Mouse (Mus musculus) midbrain, embryonic 15.5 days (tissue): ENCODE measurements around the gene Pgpep1l. TPM values are rescaled to one million over a fixed set of nuclear protein-coding genes. Genes with fewer than 3 reads are reported as not detected.
"Not testable (repeated sequence)": the region's sequence is repeated elsewhere in the genome, so short reads cannot be mapped to it uniquely, and the experiment has no call there.

Experiments used
- ATAC-seq: fragments of 200-750 bp; cut with Nextera tagmentation; replicated peaks from 2 replicates; pipeline ENCODE4 v1.8.0; 2017; ENCODE audit warnings: moderate TSS enrichment
- H3K27ac ChIP-seq: fragments of 300-500 bp; sonication (generic); 2 replicates; pipeline ENCODE4 v1.5.1; 2015; ENCODE audit warnings: mild to moderate bottlenecking, inconsistent platforms
- H3K27me3 ChIP-seq: fragments of 300-500 bp; sonication (generic); replicated peaks from 2 replicates; pipeline ENCODE4 v1.6.1; 2015; ENCODE audit warnings: inconsistent platforms
- H3K36me3 ChIP-seq: fragments of 300-500 bp; sonication (generic); replicated peaks from 2 replicates; pipeline ENCODE4 v1.6.1; 2015; ENCODE audit warnings: inconsistent platforms
- H3K4me1 ChIP-seq: fragments of 300-500 bp; sonication (generic); 2 replicates; pipeline ENCODE4 v1.6.1; 2015; ENCODE audit warnings: inconsistent platforms
- H3K4me2 ChIP-seq: fragments of 300-500 bp; sonication (generic); 2 replicates; pipeline ENCODE4 v1.6.1; 2015; ENCODE audit warnings: inconsistent platforms, mild to moderate bottlenecking, moderate library complexity
- H3K4me3 ChIP-seq: fragments of 300-500 bp; sonication (generic); 2 replicates; pipeline ENCODE4 v1.5.1; 2015; ENCODE audit warnings: mild to moderate bottlenecking, inconsistent platforms
- H3K9ac ChIP-seq: fragments of 300-500 bp; sonication (generic); 2 replicates; pipeline ENCODE4 v1.6.1; 2015; ENCODE audit warnings: mild to moderate bottlenecking, inconsistent platforms
- H3K9me3 ChIP-seq: fragments of 300-500 bp; sonication (generic); 2 replicates; pipeline ENCODE4 v1.6.1; 2016; ENCODE audit warnings: inconsistent platforms
- WGBS: fragments of 180-500 bp; shearing (Covaris S2); methylation state at CpG from one replicate; pipeline ENCODE4 v1.1.7; 2015; ENCODE audit warnings: mixed read lengths; 5-methylcytosine and 5-hydroxymethylcytosine counted together
- polyA plus RNA-seq: library from polyadenylated mRNA; unstranded; fragments of >200 nt; fragmentation: Nextera tagmentation; extraction: Ambion mirVana; gene quantifications from 2 replicates; pipeline ENCODE4 v1.2.1, GENCODE M21; 2015

Pgpep1l gene
- polyA plus RNA-seq, 1 experiment from 2014 or later: not detected

DNA sequence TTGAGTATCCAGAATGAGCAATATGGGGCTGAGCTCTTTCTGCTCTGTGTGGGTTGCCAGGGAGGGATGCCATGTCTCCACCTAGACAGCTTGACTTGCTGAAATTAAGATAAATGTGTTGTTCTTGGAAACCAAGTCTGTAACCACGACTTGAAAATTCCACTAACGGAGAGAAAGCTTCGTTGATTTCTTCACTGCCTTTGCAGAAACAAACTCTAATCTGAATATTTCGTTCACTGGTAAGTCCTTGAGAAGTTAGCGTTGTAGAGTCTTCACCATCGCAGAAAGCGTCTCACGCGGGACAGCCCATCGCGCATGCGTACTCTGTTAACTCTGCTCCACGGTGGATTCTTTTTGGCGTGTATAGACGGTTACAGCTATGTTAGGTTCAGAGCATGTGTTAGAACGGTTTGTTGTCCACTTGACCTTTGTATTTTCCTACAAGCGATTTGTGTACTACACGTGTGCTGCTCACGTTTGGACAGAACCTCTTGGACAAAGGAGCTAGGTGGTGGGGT is 16.4 kb upstream of the Pgpep1l start:
- no peak overlapping the region for H3K4me3 ChIP-seq
- H3K9ac ChIP-seq: no peak overlapping the region
- no peak overlapping the region for H3K4me2 ChIP-seq
- no peak overlapping the region for H3K27ac ChIP-seq
- peaks cover 6% of the 10 kb centered on the region for H3K27me3 ChIP-seq
- H3K36me3 ChIP-seq: no peaks in the 10 kb centered on the region
- H3K4me1 ChIP-seq: peaks cover 14% of the 10 kb centered on the region
- H3K9me3 ChIP-seq: no peaks in the 10 kb centered on the region
- ATAC-seq: no peak
- WGBS: 94% methylated on average over 19 of the region's 19 CpGs

DNA sequence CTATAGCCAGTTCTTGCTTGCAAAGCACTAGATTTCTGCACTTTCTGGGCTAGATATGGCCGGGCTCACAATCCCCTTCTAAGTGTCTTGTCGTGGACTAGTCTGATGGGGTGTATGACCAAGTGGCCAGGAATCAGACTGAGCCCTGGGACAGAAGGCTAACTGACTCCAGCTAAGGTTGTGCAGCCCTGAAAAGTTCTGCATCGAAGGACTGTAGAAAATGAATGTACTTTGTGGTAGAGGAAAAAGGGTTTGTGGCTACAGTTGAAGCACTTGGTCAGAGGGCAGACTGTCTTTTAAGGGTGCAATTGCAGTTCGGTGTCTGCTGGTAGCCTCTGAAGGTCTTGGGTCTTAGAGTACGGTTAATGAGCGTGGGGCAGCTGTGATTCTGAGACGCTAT is 15.4 kb upstream of the Pgpep1l start:
- Histone ChIP-seq H3K27me3 (peaks cover 10% of the 10 kb centered on the region), H3K9me3 (no peaks in the 10 kb centered on the region), H3K4me2 (no peak overlapping the region), H3K27ac (no peak overlapping the region), H3K36me3 (no peaks in the 10 kb centered on the region), H3K9ac (no peak overlapping the region), H3K4me3 (no peak overlapping the region), H3K4me1 (peaks cover 14% of the 10 kb centered on the region)
- WGBS: 79% methylated on average over 7 of the region's 7 CpGs
- ATAC-seq: no peak

DNA sequence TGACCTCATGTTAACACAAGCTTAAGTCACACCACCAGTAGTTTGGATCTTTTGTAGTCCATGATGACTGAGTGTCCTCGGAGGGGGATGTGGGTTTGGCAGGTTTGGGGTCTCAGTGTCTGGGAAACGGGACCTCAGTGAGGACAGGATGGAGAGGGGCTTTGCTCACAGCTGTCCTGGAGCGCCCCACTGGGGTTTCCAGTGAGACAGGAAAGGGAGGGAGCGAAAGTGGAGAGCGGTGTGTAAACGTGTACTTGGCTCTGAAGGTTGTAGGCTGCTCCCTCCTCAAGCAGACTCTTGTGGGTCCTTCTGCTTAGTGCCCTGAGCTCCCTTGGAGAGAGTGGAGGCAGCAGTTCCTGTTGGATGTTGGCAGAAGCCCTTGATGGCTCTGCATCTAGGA is 14.9 kb upstream of the Pgpep1l start:
- no peak for ATAC-seq
- Histone ChIP-seq H3K9ac (no peak overlapping the region), H3K27ac (no peak overlapping the region), H3K4me2 (no peak overlapping the region), H3K36me3 (no peaks in the 10 kb centered on the region), H3K27me3 (peaks cover 10% of the 10 kb centered on the region), H3K4me3 (no peak overlapping the region), H3K4me1 (peaks cover 14% of the 10 kb centered on the region), H3K9me3 (no peaks in the 10 kb centered on the region)
- 72% methylated on average over 6 of the region's 6 CpGs for WGBS

DNA sequence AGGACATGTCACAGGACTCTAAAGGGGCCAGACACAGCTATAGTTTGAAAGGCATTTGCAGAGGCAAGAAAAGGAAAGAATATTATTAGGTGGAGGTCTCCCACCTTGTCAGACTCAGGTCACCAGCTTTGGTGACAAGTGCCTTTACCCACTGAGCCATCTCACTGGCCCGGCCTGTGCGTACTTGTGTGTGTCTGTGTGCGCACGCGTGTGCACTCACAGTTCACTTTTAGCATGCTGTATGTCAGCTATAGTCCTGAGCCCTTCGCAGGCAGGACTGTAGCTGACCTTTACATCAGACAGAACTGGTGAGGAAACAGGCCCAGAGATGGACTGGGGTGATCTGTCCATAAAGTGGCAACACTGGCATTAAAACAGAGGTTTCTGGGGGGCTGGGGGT is 14.4 kb upstream of the Pgpep1l start:
- H3K4me2 ChIP-seq: no peak overlapping the region
- 98% methylated on average over 6 of the region's 6 CpGs for WGBS

DNA sequence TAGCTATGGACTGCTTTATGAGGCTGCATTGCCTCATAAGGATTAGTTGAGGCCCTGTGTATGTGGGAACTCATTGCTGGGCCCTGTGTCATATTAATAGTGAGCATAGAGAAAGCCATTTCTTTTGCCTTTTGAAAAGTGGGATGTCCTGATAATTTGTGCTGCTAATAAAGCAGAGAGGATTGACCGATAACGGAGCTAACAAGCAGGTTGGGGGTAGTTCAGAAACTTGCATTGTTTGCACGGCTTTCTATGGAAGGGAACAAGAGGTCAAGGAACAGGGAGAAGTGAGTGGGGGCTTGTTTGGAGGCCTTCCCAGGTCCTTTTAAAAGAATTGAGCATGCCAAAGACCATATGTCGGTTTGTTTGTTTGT is 13.9 kb upstream of the Pgpep1l start:
- H3K4me1 ChIP-seq: peaks cover 14% of the 10 kb centered on the region
- ATAC-seq: no peak
- H3K4me2 ChIP-seq: no peak overlapping the region
- no peak overlapping the region for H3K27ac ChIP-seq
- no peaks in the 10 kb centered on the region for H3K9me3 ChIP-seq
- H3K4me3 ChIP-seq: no peak overlapping the region
- peaks cover 10% of the 10 kb centered on the region for H3K27me3 ChIP-seq
- H3K36me3 ChIP-seq: no peaks in the 10 kb centered on the region
- 62% methylated on average over 4 of the region's 4 CpGs for WGBS
- no peak overlapping the region for H3K9ac ChIP-seq

More for the DNA sequence above, 14.4 kb upstream of the Pgpep1l start:
- no peak overlapping the region for H3K27ac ChIP-seq
- H3K9me3 ChIP-seq: no peaks in the 10 kb centered on the region
- H3K4me3 ChIP-seq: no peak overlapping the region
- H3K36me3 ChIP-seq: no peaks in the 10 kb centered on the region
- peaks cover 10% of the 10 kb centered on the region for H3K27me3 ChIP-seq
- no peak overlapping the region for H3K9ac ChIP-seq
- peaks cover 14% of the 10 kb centered on the region for H3K4me1 ChIP-seq
- no peak for ATAC-seq

DNA sequence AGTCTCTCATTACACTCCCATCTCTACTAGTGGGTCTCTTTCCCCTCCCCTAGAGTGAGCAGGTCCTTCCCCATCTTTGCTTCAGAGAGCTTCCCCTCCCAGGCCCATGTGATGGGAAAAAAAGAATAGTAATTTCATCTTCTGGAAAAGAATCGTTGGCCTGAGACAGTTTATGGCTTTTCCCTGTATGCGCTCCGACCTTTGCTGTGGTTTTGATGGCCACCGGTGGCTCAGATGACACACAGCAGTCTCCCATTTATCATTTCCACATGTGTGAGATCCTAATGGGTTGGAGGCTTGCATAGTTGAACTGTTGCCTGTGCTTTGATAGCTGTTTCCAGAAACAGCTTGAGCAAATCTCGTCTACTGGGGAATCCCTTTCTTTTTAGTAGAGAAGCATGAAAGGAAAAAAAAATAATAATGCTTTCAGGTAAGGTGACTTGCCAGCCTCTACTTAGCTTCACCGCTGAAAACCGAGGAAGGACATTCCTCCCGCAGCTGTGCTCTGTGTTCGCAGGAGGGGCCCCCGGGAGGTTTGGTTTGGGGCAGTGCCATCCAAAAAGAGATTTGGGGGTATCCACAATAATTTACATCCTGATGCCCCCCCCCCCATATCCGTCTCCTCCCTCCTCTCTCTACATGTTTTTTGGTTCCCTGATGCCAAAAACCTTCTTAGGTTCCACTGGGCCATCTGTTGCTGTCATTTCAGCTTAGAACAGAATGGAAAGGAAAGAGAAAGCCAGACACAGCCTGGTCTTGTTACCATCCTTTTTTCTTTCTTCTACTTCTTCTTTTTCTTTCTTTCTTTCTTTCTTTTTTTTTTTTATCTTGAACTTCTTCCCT is 13.2 kb upstream of the Pgpep1l start:
- Histone ChIP-seq H3K27me3 (peaks cover 10% of the 10 kb centered on the region), H3K4me1 (peaks cover 14% of the 10 kb centered on the region), H3K4me3 (no peak overlapping the region), H3K9me3 (no peaks in the 10 kb centered on the region), H3K4me2 (no peak overlapping the region), H3K27ac (no peak overlapping the region), H3K36me3 (no peaks in the 10 kb centered on the region), H3K9ac (no peak overlapping the region)
- 44% methylated on average over 11 of the region's 11 CpGs for WGBS
- no peak for ATAC-seq

DNA sequence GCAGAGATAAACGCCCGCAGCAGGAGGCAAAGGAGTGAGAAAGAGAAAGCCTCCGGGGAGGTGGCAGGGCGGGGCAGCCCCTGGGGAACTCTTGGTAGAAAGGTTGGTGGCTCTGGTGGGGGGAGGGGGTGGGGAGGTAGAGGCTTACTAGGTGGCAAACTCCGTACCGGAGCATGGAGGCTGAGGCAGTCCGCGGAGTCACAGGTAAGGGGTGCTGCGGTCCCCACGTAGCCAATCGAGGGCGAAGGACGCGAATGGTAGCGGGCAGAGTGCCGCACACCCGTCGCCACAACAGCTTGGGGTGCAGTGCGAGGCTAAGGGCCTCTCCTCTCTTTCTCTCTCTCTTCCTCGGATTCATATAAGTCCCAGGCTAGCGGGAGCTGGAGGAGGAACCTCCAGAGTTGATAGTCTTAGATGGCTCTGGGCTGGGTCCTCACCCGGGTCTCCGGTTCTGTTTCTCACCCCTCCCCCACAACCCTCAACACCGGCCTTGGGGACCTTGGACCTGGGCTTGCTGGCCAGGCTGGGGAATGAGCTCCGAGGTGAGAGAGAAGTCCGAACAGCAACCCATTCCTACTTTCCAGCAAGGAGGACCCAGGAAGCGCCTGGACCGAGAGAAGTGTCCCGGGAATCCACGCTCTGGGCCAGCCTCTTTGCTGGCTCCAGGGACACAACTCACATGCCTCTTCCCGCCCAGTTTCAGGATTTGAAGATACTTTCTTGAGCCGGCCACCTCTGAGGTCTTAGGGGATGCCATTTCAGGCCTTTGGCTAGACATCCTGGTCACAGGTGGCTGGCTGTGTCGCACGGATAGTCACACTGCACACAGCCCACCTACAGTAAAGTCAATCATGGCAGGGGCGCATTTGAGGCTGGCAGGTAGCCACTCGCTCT is 12.1 kb upstream of the Pgpep1l start:
- Histone ChIP-seq H3K9ac (0 out of 2 replicates have a peak overlapping the region, but pooled peaks have one; percentile 32), H3K9me3 (no peaks in the 10 kb centered on the region), H3K27me3 (peaks cover 10% of the 10 kb centered on the region), H3K4me1 (peaks cover 14% of the 10 kb centered on the region), H3K36me3 (no peaks in the 10 kb centered on the region), H3K4me3 (peak overlapping the region; percentile 30), H3K4me2 (peak overlapping the region; percentile 61), H3K27ac (no peak overlapping the region)
- no peak for ATAC-seq
- WGBS: 4% methylated on average over 36 of the region's 36 CpGs

DNA sequence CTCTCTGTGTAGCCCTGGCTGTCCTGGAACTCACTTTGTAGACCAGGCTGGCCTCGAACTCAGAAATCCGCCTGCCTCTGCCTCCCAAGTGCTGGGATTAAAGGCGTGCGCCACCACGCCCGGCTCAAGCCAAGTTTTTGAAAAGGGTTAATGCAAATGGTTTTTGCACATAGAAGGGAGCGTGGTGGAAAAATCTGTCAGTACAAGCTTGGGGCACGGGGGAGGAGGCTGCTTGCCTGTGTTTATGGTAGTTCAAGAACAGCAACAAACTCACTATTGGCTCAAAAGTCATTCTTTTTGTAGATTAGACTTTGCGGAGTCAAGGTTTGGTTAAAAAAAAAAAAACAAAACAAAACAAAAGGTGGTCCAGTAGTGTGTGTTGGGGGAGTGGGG is 11.4 kb upstream of the Pgpep1l start:
- H3K27ac ChIP-seq: not testable (repeated sequence)

DNA sequence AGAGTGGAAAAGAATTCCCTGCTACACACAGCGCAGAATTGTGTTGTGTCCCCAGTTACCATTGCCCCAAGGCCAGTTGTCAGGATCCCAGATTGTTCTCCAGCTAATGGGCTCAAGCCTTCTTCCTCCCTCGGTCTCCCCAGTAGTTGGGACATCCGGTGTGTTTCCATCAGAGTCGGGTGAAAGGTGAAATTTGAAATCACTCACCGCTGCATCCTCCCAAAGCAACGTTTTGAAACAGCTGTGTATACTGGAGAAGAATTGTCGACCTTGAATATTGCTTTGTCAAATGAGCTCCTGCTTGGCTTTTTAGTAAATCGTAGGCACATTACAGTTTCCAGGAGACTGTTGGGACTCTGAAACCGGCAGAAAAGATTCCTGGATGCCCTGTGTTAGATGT is 10.9 kb upstream of the Pgpep1l start:
- peaks cover 14% of the 10 kb centered on the region for H3K4me1 ChIP-seq
- H3K27ac ChIP-seq: no peak overlapping the region
- H3K9me3 ChIP-seq: no peaks in the 10 kb centered on the region
- WGBS: 79% methylated on average over 9 of the region's 9 CpGs
- no peaks in the 10 kb centered on the region for H3K36me3 ChIP-seq
- no peak overlapping the region for H3K9ac ChIP-seq
- no peak overlapping the region for H3K4me2 ChIP-seq
- H3K4me3 ChIP-seq: no peak overlapping the region
- no peak for ATAC-seq
- peaks cover 10% of the 10 kb centered on the region for H3K27me3 ChIP-seq

More for the DNA sequence above, 11.4 kb upstream of the Pgpep1l start:
- not testable (repeated sequence) for H3K36me3 ChIP-seq, ATAC-seq, H3K4me3 ChIP-seq, H3K9ac ChIP-seq, H3K9me3 ChIP-seq, H3K27me3 ChIP-seq
- WGBS: 46% methylated on average over 9 of the region's 9 CpGs
- H3K4me1 ChIP-seq: peaks cover 14% of the 10 kb centered on the region
- H3K4me2 ChIP-seq: peak overlapping the region; percentile 61

DNA sequence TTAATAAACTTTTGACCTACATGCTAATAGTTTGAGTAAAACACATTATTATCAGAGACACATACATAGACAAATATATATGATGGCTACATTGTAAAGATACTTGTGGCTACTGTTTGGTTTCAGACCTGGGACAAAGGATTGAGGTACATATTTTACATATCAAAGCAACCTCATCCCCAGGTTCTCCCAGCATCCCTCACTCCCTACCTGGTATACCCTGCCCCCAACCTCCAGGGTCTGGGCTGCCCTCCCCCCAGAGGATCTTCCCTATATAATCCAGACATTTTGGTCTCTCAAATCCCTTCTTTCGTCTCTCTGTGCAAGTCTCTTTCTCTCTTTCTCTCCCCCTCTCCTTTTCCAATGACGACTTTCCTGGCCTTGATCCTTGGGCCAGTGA is 10.2 kb upstream of the Pgpep1l start:
- WGBS: 55% methylated on average over 2 of the region's 2 CpGs

DNA sequence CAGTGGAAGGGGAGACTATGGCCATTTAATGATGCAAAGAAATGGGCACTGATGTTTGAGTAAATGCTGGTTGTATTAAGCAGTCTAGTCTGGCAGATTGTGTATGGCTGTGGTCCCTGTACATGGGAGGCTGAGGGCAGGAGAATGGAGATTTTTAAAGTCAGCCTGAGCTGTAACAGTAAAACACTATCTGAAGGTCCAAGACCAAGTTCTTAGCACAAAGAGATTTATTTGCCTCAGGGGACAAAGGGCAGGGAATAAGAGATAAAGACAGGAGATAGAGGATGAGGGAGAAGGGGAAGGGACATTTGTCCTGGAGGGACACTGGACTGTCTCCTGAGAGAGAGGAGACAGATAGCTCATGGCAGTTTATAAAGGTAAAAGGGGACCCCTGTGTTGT is 9.5 kb upstream of the Pgpep1l start, which contains the start of gene Fam169b:
Gene Fam169b (plus strand): TSS at position 325 of the 400 bp plus-strand sequence.
- Histone ChIP-seq H3K9me3 (no peaks in the 10 kb centered on the region), H3K4me1 (peaks cover 14% of the 10 kb centered on the region), H3K27ac (no peak within 1 kb of the TSS), H3K4me2 (no peak within 1 kb of the TSS), H3K9ac (no peak within 1 kb of the TSS), H3K36me3 (no peaks in the 10 kb centered on the region), H3K4me3 (no peak within 1 kb of the TSS), H3K27me3 (peaks cover 7% of the 10 kb centered on the region)
- ATAC-seq: no peak

More for the DNA sequence above, 10.2 kb upstream of the Pgpep1l start:
- Histone ChIP-seq H3K9me3 (no peaks in the 10 kb centered on the region), H3K4me3 (no peak overlapping the region), H3K27ac (no peak overlapping the region), H3K4me2 (no peak overlapping the region), H3K4me1 (peaks cover 14% of the 10 kb centered on the region), H3K36me3 (no peaks in the 10 kb centered on the region), H3K27me3 (peaks cover 10% of the 10 kb centered on the region), H3K9ac (no peak overlapping the region)
- ATAC-seq: no peak

DNA sequence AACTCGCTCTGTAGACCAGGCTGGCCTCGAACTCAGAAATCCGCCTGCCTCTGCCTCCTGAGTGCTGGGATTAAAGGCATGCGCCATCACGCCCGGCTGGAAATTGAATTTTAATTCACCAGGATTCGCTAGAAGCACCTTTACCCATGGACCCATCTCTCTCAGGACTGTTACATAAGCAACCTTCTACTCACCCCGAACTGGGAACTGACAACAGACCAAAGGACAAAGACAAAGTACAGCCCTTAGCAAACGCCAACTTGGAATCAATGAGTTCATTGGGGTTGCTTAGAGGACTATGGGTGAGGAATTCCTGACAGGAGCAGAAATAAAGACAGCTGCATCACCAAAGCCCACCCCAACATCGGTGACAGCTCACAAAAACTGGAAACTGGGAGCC is 8.6 kb upstream of the Pgpep1l start:
- Histone ChIP-seq H3K4me2 (no peak overlapping the region), H3K4me1 (peaks cover 14% of the 10 kb centered on the region), H3K4me3 (no peak overlapping the region), H3K9ac (no peak overlapping the region), H3K27ac (no peak overlapping the region), H3K27me3 (peaks cover 7% of the 10 kb centered on the region), H3K9me3 (no peaks in the 10 kb centered on the region), H3K36me3 (no peaks in the 10 kb centered on the region)
- 89% methylated on average over 10 of the region's 10 CpGs for WGBS
- ATAC-seq: no peak
